ENCODE assay signal across 9 mouse cellular contexts in genomic region chr9:122109553-122110225, GRCm38 (mm10). TPM values are rescaled to one million over a fixed set of nuclear protein-coding genes. Genes with fewer than 3 reads are reported as not detected.
DNase-seq lines count a peak whose midpoint lies in the region; ATAC-seq lines count a peak whose summit lies in the region.
"Had no signal": no experiment of that assay in that cellular context is flagged by ENCODE, and none has a peak within 500 bp of the region (broad histone marks: within the 10 kb centered on the region; RNA-seq: fewer than 3 reads in every experiment).

No protein-coding gene starts in this region.

- H3K27ac ChIP-seq in heart, embryonic 10.5 days = no peak overlapping the region
- H3K27ac ChIP-seq: liver, embryonic 13.5 days had no signal

- no peaks in the 10 kb centered on the region for H3K36me3 ChIP-seq in heart, embryonic 10.5 days
- H3K36me3 ChIP-seq: liver, embryonic 13.5 days had no signal

- H3K4me3 ChIP-seq in heart, embryonic 10.5 days = no peak overlapping the region
- H3K4me3 ChIP-seq: liver, embryonic 13.5 days had no signal

- H3K27me3 ChIP-seq in heart, embryonic 10.5 days (ENCODE audit: insufficient read depth, poor library complexity, severe bottlenecking) = peaks cover 17% of the 10 kb centered on the region; the same call in 1 of the 2 replicates

- peak; percentile 99 for DNase-seq in heart, adult 11 months
- DNase-seq in heart, embryonic 10.5 days (ENCODE audit: low spot score) = no peak
- peak; percentile 81 for DNase-seq in adipocyte (ENCODE audit: low spot score)
- DNase-seq in gastrocnemius, postnatal 25 days = peak; percentile 89
- DNase-seq in kidney, adult 18-20 months = peak; percentile 47
- DNase-seq in lung, postnatal 36 days = peak; percentile 84
- no peak for DNase-seq in spleen, postnatal 36 days (ENCODE audit: low spot score in 2 of 2)
- DNase-seq: liver, embryonic 13.5 days had no signal

- H3K4me1 ChIP-seq in heart, embryonic 10.5 days = peaks cover 17% of the 10 kb centered on the region

- ATAC-seq in inflammation-experienced regulatory T-cells, adult 6 months = no peak

- H3K9me3 ChIP-seq in heart, embryonic 10.5 days = no peaks in the 10 kb centered on the region
- H3K9me3 ChIP-seq: liver, embryonic 13.5 days had no signal

- 49% methylated on average over 8 of the region's 8 CpGs for WGBS in heart, embryonic 10.5 days

RNA-seq across cellular contexts. Expression of gene Snrk, which starts 7.4 kb away (rescaled TPM):
- polyA plus RNA-seq in heart, embryonic 10.5 days (2016; fragmentation: Nextera tagmentation; extraction: Ambion mirVana) = 39.3 and 54.0 TPM in 2 replicates
- 10 to 100 TPM; 43.2 to 63.0 TPM for total RNA-seq in gastrocnemius, postnatal 25 days (2021)
- 10 to 100 TPM; 20.1 to 26.7 (median 25.2) TPM for polyA plus RNA-seq in inflammation-experienced regulatory T-cells, adult 6 months (2017; shearing (Covaris generic))

Comparison
In these comparisons a context has a peak if more than half of its experiments do, and no peak if none do; other contexts are left out.
1. DNase-seq: peak in heart, adult 11 months (single experiment), adipocyte (single experiment), gastrocnemius, postnatal 25 days (single experiment), kidney, adult 18-20 months (single experiment) and lung, postnatal 36 days (single experiment); none in heart, embryonic 10.5 days (single experiment) and spleen, postnatal 36 days (0 of 2).